Mouse (Mus musculus): ENCODE results near the gene Abl1. TPM values are rescaled to one million over a fixed set of nuclear protein-coding genes. Genes with fewer than 3 reads are reported as not detected.

Gene Abl1
- total and polyA plus RNA-seq, 3 experiments = 9.8 to 22.4 (median 15.2) TPM

- dilution Hi-C loops (cut with MboI; ENCODE audit: extremely low pct_ligation_motif_present, extremely low pct_unique_long_range_greater_than_20kb, low sequenced_read_pairs) = no loop called here
- Histone ChIP-seq H3K27me3 (replicated peaks) (no peaks in the 10 kb centered on the region), H3K4me1 (ENCODE audit: control insufficient read depth in 1 of 2, insufficient read depth in 2 of 2) (no peaks in the 10 kb centered on the region), H3K36me3 (replicated peaks in 1 of 2; ENCODE audit: control insufficient read depth in 1 of 2, insufficient read depth in 1 of 2, low read length in 1 of 2) (peaks cover 0 to 9% of the 10 kb centered on the region in 2 experiments), H3K79me2 (replicated peaks; ENCODE audit: control insufficient read depth, extremely low read depth, insufficient read depth, poor library complexity, severe bottlenecking) (no peaks in the 10 kb centered on the region), H3K9me3 (replicated peaks; ENCODE audit: low read length) (no peaks in the 10 kb centered on the region), H3K27ac (ENCODE audit: insufficient read depth, low read depth) (no peak overlapping the region), H3K9ac (ENCODE audit: insufficient read depth, low read depth) (no peak overlapping the region), H3K4me2 (ENCODE audit: insufficient read depth, low read depth, poor library complexity, severe bottlenecking) (no peak overlapping the region), H3K4me3 (replicated peaks in 1 of 3; ENCODE audit: low read depth in 2 of 3, low read length in 2 of 3, poor library complexity in 1 of 3) (no peak overlapping the region)
- in situ Hi-C loops (cut with MboI; ENCODE audit: low pct_ligation_motif_present, low pct_unique_long_range_greater_than_20kb, low sequenced_read_pairs) = no loop called here
- DNase-seq (ENCODE audit: extremely low read depth) = no peak
- TF ChIP-seq MXI1 (IDR thresholded peaks at IDR 0.05; ENCODE audit: low read depth, low read length) = no peak
- no peak for TF ChIP-seq ZNF384 (IDR thresholded peaks at IDR 0.05; ENCODE audit: low read depth, low read length)
- no peak for TF ChIP-seq BHLHE40 (IDR thresholded peaks at IDR 0.05; ENCODE audit: low read depth, low read length)
- no peak for TF ChIP-seq USF1 (IDR thresholded peaks at IDR 0.05; ENCODE audit: low read depth, low read length)
- no peak for TF ChIP-seq CHD2 (IDR thresholded peaks at IDR 0.05; ENCODE audit: low read length)
- TF ChIP-seq ZMIZ1 (IDR thresholded peaks at IDR 0.05; ENCODE audit: low read depth, low read length) = no peak
- no peak for TF ChIP-seq POLR2AphosphoS2 (IDR thresholded peaks at IDR 0.05; ENCODE audit: low read depth, low read length)
- TF ChIP-seq MAZ (IDR thresholded peaks at IDR 0.05; ENCODE audit: low read depth, low read length) = no peak
- TF ChIP-seq HCFC1 (IDR thresholded peaks at IDR 0.05; ENCODE audit: low read depth, low read length) = no peak
- no peak for TF ChIP-seq JUN (IDR thresholded peaks at IDR 0.05; ENCODE audit: insufficient read depth, low read depth, low read length)
- no peak for TF ChIP-seq ETS1 (conservative IDR thresholded peaks at IDR 0.05; ENCODE audit: low read depth, low read length)
- no peak for TF ChIP-seq UBTF (IDR thresholded peaks at IDR 0.05; ENCODE audit: low read depth, low read length)
- TF ChIP-seq USF2 (conservative IDR thresholded peaks at IDR 0.05; ENCODE audit: low read depth, low read length) = no peak
- TF ChIP-seq MEF2A (IDR thresholded peaks at IDR 0.05; ENCODE audit: borderline replicate concordance, low read depth, low read length) = no peak
- TF ChIP-seq SMC3 (IDR thresholded peaks at IDR 0.05; ENCODE audit: low read depth, low read length) = no peak
Measured at GRCm38 (mm10) chr2:31746835-31747234, 58.7 kb downstream of the Abl1 start.

DNA sequence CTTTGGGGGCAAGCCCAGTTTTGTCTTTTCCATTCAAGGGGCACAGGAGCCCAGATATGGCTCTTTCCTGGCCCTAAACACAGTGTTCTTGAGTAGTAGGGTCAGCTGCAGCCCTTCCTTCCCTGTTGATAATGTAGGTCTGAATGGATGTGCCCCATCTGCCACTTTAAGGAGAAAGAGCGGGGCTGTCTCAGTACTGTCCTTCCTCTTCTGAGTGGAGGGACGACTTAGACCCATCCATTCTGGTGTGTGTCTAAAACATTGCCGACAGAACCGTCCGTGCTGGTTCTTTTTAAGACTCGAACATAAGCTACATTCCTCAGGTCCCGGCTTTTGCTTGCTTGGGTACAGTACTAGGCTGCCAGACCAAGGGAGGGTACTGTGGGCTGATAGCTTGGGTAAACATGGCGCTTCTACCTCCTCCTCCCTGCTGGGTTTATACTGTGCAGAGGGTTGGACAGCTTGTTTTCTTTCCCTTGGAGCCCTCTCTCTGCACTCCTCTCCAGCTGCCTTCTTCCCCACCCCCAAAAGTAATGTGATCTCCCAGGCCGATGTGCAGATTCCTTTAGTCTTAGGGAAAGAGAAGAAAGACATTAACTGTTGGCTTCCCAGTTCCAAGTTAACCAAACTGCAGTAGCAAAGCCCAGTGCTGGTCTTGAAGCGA, 61.0 kb downstream of the Abl1 start:
- Histone ChIP-seq H3K27ac (ENCODE audit: insufficient read depth, low read depth) (no peak overlapping the region), H3K4me1 (ENCODE audit: control insufficient read depth in 1 of 2, insufficient read depth in 2 of 2) (no peaks in the 10 kb centered on the region), H3K4me3 (replicated peaks in 1 of 3; ENCODE audit: low read depth in 2 of 3, low read length in 2 of 3, poor library complexity in 1 of 3) (no peak overlapping the region), H3K36me3 (replicated peaks in 1 of 2; ENCODE audit: control insufficient read depth in 1 of 2, insufficient read depth in 1 of 2, low read length in 1 of 2) (no peaks in the 10 kb centered on the region), H3K27me3 (replicated peaks) (no peaks in the 10 kb centered on the region), H3K79me2 (replicated peaks; ENCODE audit: control insufficient read depth, extremely low read depth, insufficient read depth, poor library complexity, severe bottlenecking) (no peaks in the 10 kb centered on the region), H3K9ac (ENCODE audit: insufficient read depth, low read depth) (no peak overlapping the region), H3K4me2 (ENCODE audit: insufficient read depth, low read depth, poor library complexity, severe bottlenecking) (no peak overlapping the region), H3K9me3 (replicated peaks; ENCODE audit: low read length) (peaks cover 2% of the 10 kb centered on the region)
- DNase-seq (ENCODE audit: extremely low read depth) = no peak
- in situ Hi-C loops (cut with MboI; ENCODE audit: low pct_ligation_motif_present, low pct_unique_long_range_greater_than_20kb, low sequenced_read_pairs) (no loop called here), dilution Hi-C loops (cut with MboI; ENCODE audit: extremely low pct_ligation_motif_present, extremely low pct_unique_long_range_greater_than_20kb, low sequenced_read_pairs) (no loop called here)
- TF ChIP-seq CHD2 (IDR thresholded peaks at IDR 0.05; ENCODE audit: low read length) = no peak
- no peak for TF ChIP-seq MAZ (IDR thresholded peaks at IDR 0.05; ENCODE audit: low read depth, low read length)
- no peak for TF ChIP-seq CTCF (conservative IDR thresholded peaks at IDR 0.05 in 1 of 2, IDR thresholded peaks at IDR 0.05 in 1 of 2; ENCODE audit: low read depth in 2 of 2, low read length in 2 of 2)
- TF ChIP-seq IRF4 (IDR thresholded peaks at IDR 0.05; ENCODE audit: low read depth, low read length) = no peak
- no peak for TF ChIP-seq UBTF (IDR thresholded peaks at IDR 0.05; ENCODE audit: low read depth, low read length)
- TF ChIP-seq BHLHE40 (IDR thresholded peaks at IDR 0.05; ENCODE audit: low read depth, low read length) = no peak
- TF ChIP-seq POLR2AphosphoS2 (IDR thresholded peaks at IDR 0.05; ENCODE audit: low read depth, low read length) = no peak
- TF ChIP-seq E2F4 (IDR thresholded peaks at IDR 0.05; ENCODE audit: insufficient replicate concordance, low read depth, low read length) = no peak
- no peak for TF ChIP-seq JUN (IDR thresholded peaks at IDR 0.05; ENCODE audit: insufficient read depth, low read depth, low read length)
- TF ChIP-seq RCOR1 (conservative IDR thresholded peaks at IDR 0.05; ENCODE audit: low read depth, low read length) = no peak
- TF ChIP-seq NELFE (IDR thresholded peaks at IDR 0.05; ENCODE audit: low read depth, low read length) = no peak
- no peak for TF ChIP-seq SIN3A (IDR thresholded peaks at IDR 0.05; ENCODE audit: low read length)
- no peak for TF ChIP-seq ZKSCAN1 (IDR thresholded peaks at IDR 0.05; ENCODE audit: borderline replicate concordance, low read depth, low read length)
- no peak for TF ChIP-seq RAD21 (IDR thresholded peaks at IDR 0.05; ENCODE audit: low read depth, low read length)
- no peak for TF ChIP-seq USF1 (IDR thresholded peaks at IDR 0.05; ENCODE audit: low read depth, low read length)
- TF ChIP-seq PAX5 (IDR thresholded peaks at IDR 0.05; ENCODE audit: low read length) = no peak
- TF ChIP-seq NRF1 (IDR thresholded peaks at IDR 0.05; ENCODE audit: low read depth, low read length) = no peak

Measured in CH12.LX (cell line).